Comparison of ENCODE assay signal across 12 mouse cellular contexts in the genomic region with DNA sequence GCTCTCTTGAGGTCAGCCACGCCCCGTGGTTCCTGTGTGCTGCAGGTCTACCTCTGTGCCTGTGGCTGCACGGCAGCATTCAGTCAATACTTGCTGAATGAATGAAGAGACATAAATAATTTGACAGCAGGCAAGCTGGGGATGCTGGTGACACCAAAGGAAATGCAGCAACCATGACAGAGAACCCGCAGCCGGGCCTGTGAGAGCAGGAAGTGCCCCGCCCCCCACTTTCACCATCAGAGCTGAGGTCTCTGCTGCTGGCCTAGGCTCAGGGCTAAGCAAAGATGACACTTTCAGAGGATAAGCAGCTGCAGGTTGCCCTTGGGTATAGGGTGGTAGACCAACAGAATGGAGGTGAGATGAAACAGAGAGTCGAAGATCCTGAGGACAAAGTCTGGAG. TPM values are rescaled to one million over a fixed set of nuclear protein-coding genes. Genes with fewer than 3 reads are reported as not detected.
DNase-seq lines count a peak whose midpoint lies in the region; ATAC-seq and TF ChIP-seq lines count a peak whose summit lies in the region.
"Had no signal": no experiment of that assay in that cellular context is flagged by ENCODE, and none has a peak within 500 bp of the region (broad histone marks: within the 10 kb centered on the region; RNA-seq: fewer than 3 reads in every experiment).

No protein-coding gene starts in this region.

- no peaks in the 10 kb centered on the region for H3K36me3 ChIP-seq in kidney, postnatal 0 days (ENCODE audit: insufficient read depth, low read length)
- H3K36me3 ChIP-seq: hindbrain, embryonic 12.5 days; limb, embryonic 12.5 days had no signal

- peaks cover 8% of the 10 kb centered on the region; the same call in 1 of the 2 replicates for H3K4me1 ChIP-seq in kidney, postnatal 0 days (replicated peaks; ENCODE audit: insufficient read depth, low read length)

- H3K4me2 ChIP-seq in kidney, postnatal 0 days (ENCODE audit: low read length): no peak overlapping the region
- H3K4me2 ChIP-seq: hindbrain, embryonic 12.5 days; limb, embryonic 12.5 days had no signal

- peak; percentile 7 for DNase-seq in kidney, postnatal 0 days (ENCODE audit: low spot score)
- DNase-seq in kidney, adult 11 months: no peak
- DNase-seq in CD4-positive helper T cell, adult 2 months (ENCODE audit: low read depth, low spot score): peak; percentile 62
- peak; percentile 32 for DNase-seq in c-Kit-positive CD71-negative TER-119-negative erythroid progenitor cells, embryonic 14.5 days (ENCODE audit: low read depth)
- DNase-seq in spleen, postnatal 4 days (ENCODE audit: low spot score in 2 of 2): peak; percentile 55 to 73
- DNase-seq in cerebellum, adult 18-20 months: no peak
- no peak for DNase-seq in left cerebral cortex, postnatal 25 days (ENCODE audit: low spot score in 2 of 2)
- DNase-seq in embryo, embryonic 10.5 days (ENCODE audit: low spot score): no peak
- DNase-seq: kidney, adult 9 months had no signal

- no peak for TF ChIP-seq CTCF in kidney, postnatal 0 days (IDR thresholded peaks at IDR 0.05; ENCODE audit: low read depth)

- no peak overlapping the region for H3K27ac ChIP-seq in kidney, postnatal 0 days
- H3K27ac ChIP-seq: hindbrain, embryonic 12.5 days; limb, embryonic 12.5 days had no signal

- ATAC-seq in kidney, postnatal 0 days (replicated peaks; ENCODE audit: low FRiP score, low read depth): no peak

- no peak overlapping the region for H3K4me3 ChIP-seq in kidney, postnatal 0 days (replicated peaks; ENCODE audit: low read depth, low read length)
- H3K4me3 ChIP-seq: hindbrain, embryonic 12.5 days; limb, embryonic 12.5 days had no signal

- H3K9ac ChIP-seq in kidney, postnatal 0 days (ENCODE audit: low read depth, low read length): no peak overlapping the region
- H3K9ac ChIP-seq: limb, embryonic 12.5 days had no signal

- WGBS in kidney, postnatal 0 days: 36% methylated on average over 7 of the region's 7 CpGs

- intact Hi-C loops in left cerebral cortex, postnatal 25 days (cut with DNase I): no loop called here

- H3K27me3 ChIP-seq in kidney, postnatal 0 days (ENCODE audit: insufficient read depth, low read length): no peaks in the 10 kb centered on the region
- H3K27me3 ChIP-seq: hindbrain, embryonic 12.5 days had no signal

- H3K9me3 ChIP-seq in kidney, postnatal 0 days (replicated peaks; ENCODE audit: low read length): no peaks in the 10 kb centered on the region
- H3K9me3 ChIP-seq: hindbrain, embryonic 12.5 days; limb, embryonic 12.5 days had no signal

RNA-seq across cellular contexts. Expression of gene Golga7b, which starts 58.8 kb away (rescaled TPM):
- polyA plus RNA-seq in kidney, postnatal 0 days (2015; fragmentation: Nextera tagmentation; extraction: Ambion mirVana): not detected in 2 replicates
- 100 to 1,000 TPM; 130 to 140 TPM for total RNA-seq in left cerebral cortex, postnatal 25 days (2021)
- total RNA-seq: monocyte, adult 5-6 weeks had no signal

Comparison
In these comparisons a context has a peak if more than half of its experiments do, and no peak if none do; other contexts are left out.
1. DNase-seq: peak in kidney, postnatal 0 days (single experiment), CD4-positive helper T cell, adult 2 months (single experiment), c-Kit-positive CD71-negative TER-119-negative erythroid progenitor cells, embryonic 14.5 days (single experiment) and spleen, postnatal 4 days (2 of 2); none in kidney, adult 11 months (single experiment), cerebellum, adult 18-20 months (0 of 2), left cerebral cortex, postnatal 25 days (0 of 2) and embryo, embryonic 10.5 days (single experiment).